Mouse (Mus musculus) CH12.LX (cell line): ENCODE data around the gene Fes. TPM values are rescaled to one million over a fixed set of nuclear protein-coding genes. Genes with fewer than 3 reads are reported as not detected.

Source experiments
- DNase-seq: peaks from one replicate; pipeline ENCODE4 v3.0.0-alpha.2; 2013; ENCODE audit errors: extremely low read depth
- H3K27ac ChIP-seq: 2 replicates; pipeline ENCODE4 v1.5.1; 2012; ENCODE audit warnings: low read depth, mild to moderate bottlenecking, control low read depth, moderate library complexity; ENCODE audit not compliant: insufficient read depth
- H3K27me3 ChIP-seq: replicated peaks from 2 replicates; pipeline ENCODE3; 2012; ENCODE audit warnings: inconsistent platforms
- H3K36me3 ChIP-seq, 2 experiments: replicated peaks in 1 of 2; 2 replicates each; pipeline versions ENCODE3 to v1.6.1; 2012; ENCODE audit warnings: inconsistent platforms in 1 of 2, low read length in 1 of 2, mild to moderate bottlenecking in 1 of 2, mixed read lengths in 1 of 2, moderate library complexity in 1 of 2; ENCODE audit not compliant: control insufficient read depth in 1 of 2, insufficient read depth in 1 of 2
- H3K4me1 ChIP-seq, 2 experiments: 2 replicates each; pipeline ENCODE4 v1.6.1; 2012; ENCODE audit warnings: inconsistent platforms in 1 of 2, moderate library complexity in 1 of 2; ENCODE audit not compliant: insufficient read depth in 2 of 2, control insufficient read depth in 1 of 2
- H3K4me2 ChIP-seq: 2 replicates; pipeline ENCODE4 v1.6.1; 2012; ENCODE audit warnings: low read depth, mild to moderate bottlenecking, control low read depth; ENCODE audit not compliant: poor library complexity, insufficient read depth, severe bottlenecking
- H3K4me3 ChIP-seq, 3 experiments: fragments of 150-350 bp in 1 of 3; sonication (generic) in 1 of 3; replicated peaks in 1 of 3; 2 replicates each; pipeline versions ENCODE3 to v1.5.1; 2011 to 2012; ENCODE audit warnings: low read depth in 2 of 3, low read length in 2 of 3, mild to moderate bottlenecking in 2 of 3, moderate library complexity in 2 of 3, control low read depth in 1 of 3, improper control_type of control experiment in 1 of 3, inconsistent platforms in 1 of 3, mixed read lengths in 1 of 3; ENCODE audit not compliant: poor library complexity in 1 of 3
- H3K79me2 ChIP-seq: replicated peaks from 2 replicates; pipeline ENCODE4 v1.6.1; 2012; ENCODE audit warnings: mild to moderate bottlenecking, moderate library complexity; ENCODE audit not compliant: control insufficient read depth, poor library complexity, insufficient read depth, severe bottlenecking; ENCODE audit errors: extremely low read depth
- H3K9ac ChIP-seq: 2 replicates; pipeline ENCODE4 v1.6.1; 2012; ENCODE audit warnings: low read depth, mild to moderate bottlenecking, control low read depth, moderate library complexity; ENCODE audit not compliant: insufficient read depth
- H3K9me3 ChIP-seq: replicated peaks from 2 replicates; pipeline ENCODE3; 2012; ENCODE audit warnings: low read length, inconsistent platforms, mixed read lengths
- BHLHE40 ChIP-seq: IDR thresholded peaks from 2 replicates; pipeline ENCODE4 v1.6.1; 2011; ENCODE audit warnings: mild to moderate bottlenecking, low read depth, low read length, improper control_type of control experiment
- CHD1 ChIP-seq: IDR thresholded peaks from 2 replicates; pipeline ENCODE4 v1.6.1; 2012; ENCODE audit warnings: low read depth, low read length, improper control_type of control experiment, inconsistent platforms
- CTCF ChIP-seq, 2 experiments: IDR thresholded peaks in 1 of 2; conservative IDR thresholded peaks in 1 of 2; 2 replicates each; pipeline ENCODE4 v1.5.1; 2011 to 2012; ENCODE audit warnings: low read depth in 2 of 2, low read length in 2 of 2, improper control_type of control experiment in 1 of 2, inconsistent platforms in 1 of 2, mild to moderate bottlenecking in 1 of 2, moderate library complexity in 1 of 2
- E2F4 ChIP-seq: IDR thresholded peaks from 2 replicates; pipeline ENCODE4 v1.6.1; 2011; ENCODE audit warnings: low read depth, low read length, improper control_type of control experiment; ENCODE audit not compliant: insufficient replicate concordance
- ELF1 ChIP-seq: IDR thresholded peaks from 2 replicates; pipeline ENCODE4 v1.6.1; 2014; ENCODE audit warnings: low read depth, mild to moderate bottlenecking, inconsistent platforms, low read length, improper control_type of control experiment
- EP300 ChIP-seq: IDR thresholded peaks from 2 replicates; pipeline ENCODE4 v1.6.1; 2011; ENCODE audit warnings: low read length, improper control_type of control experiment
- ETS1 ChIP-seq: conservative IDR thresholded peaks from 2 replicates; pipeline ENCODE4 v1.6.1; 2012; ENCODE audit warnings: low read depth, mild to moderate bottlenecking, inconsistent platforms, low read length, improper control_type of control experiment, moderate library complexity
- GABPA ChIP-seq: IDR thresholded peaks from 2 replicates; pipeline ENCODE4 v1.6.1; 2012; ENCODE audit warnings: low read depth, low read length, improper control_type of control experiment, inconsistent platforms; ENCODE audit not compliant: insufficient replicate concordance
- IRF4 ChIP-seq: IDR thresholded peaks from 2 replicates; pipeline ENCODE4 v1.6.1; 2014; ENCODE audit warnings: low read depth, mild to moderate bottlenecking, inconsistent platforms, low read length, improper control_type of control experiment
- JUN ChIP-seq: IDR thresholded peaks from 2 replicates; pipeline ENCODE4 v1.6.1; 2011; ENCODE audit warnings: low read depth, mild to moderate bottlenecking, low read length, improper control_type of control experiment, moderate library complexity; ENCODE audit not compliant: insufficient read depth
- JUND ChIP-seq: conservative IDR thresholded peaks from 2 replicates; pipeline ENCODE4 v1.6.1; 2011; ENCODE audit warnings: low read depth, low read length, improper control_type of control experiment
- KAT2A ChIP-seq: IDR thresholded peaks from 2 replicates; pipeline ENCODE4 v1.6.1; 2012; ENCODE audit warnings: low read length, improper control_type of control experiment, inconsistent platforms; ENCODE audit not compliant: insufficient replicate concordance
- MAFK ChIP-seq: IDR thresholded peaks from 2 replicates; pipeline ENCODE4 v1.6.1; 2011; ENCODE audit warnings: low read length, improper control_type of control experiment; ENCODE audit not compliant: insufficient replicate concordance
- MAX ChIP-seq: IDR thresholded peaks from 2 replicates; pipeline ENCODE4 v1.6.1; 2011; ENCODE audit warnings: low read length, improper control_type of control experiment
- MAZ ChIP-seq: IDR thresholded peaks from 2 replicates; pipeline ENCODE4 v1.6.1; 2012; ENCODE audit warnings: low read depth, mild to moderate bottlenecking, inconsistent platforms, low read length, improper control_type of control experiment, moderate library complexity
- MEF2A ChIP-seq: IDR thresholded peaks from 2 replicates; pipeline ENCODE4 v1.6.1; 2014; ENCODE audit warnings: low read depth, mild to moderate bottlenecking, inconsistent platforms, low read length, improper control_type of control experiment, borderline replicate concordance
- MXI1 ChIP-seq: IDR thresholded peaks from 2 replicates; pipeline ENCODE4 v1.6.1; 2011; ENCODE audit warnings: mild to moderate bottlenecking, low read depth, low read length, improper control_type of control experiment
- MYC ChIP-seq: IDR thresholded peaks from 2 replicates; pipeline ENCODE4 v1.6.1; 2011; ENCODE audit warnings: low read depth, mild to moderate bottlenecking, improper control_type of control experiment, low read length
- PAX5 ChIP-seq: IDR thresholded peaks from 2 replicates; pipeline ENCODE4 v1.6.1; 2012; ENCODE audit warnings: low read length, inconsistent platforms, mixed read lengths
- POLR2A ChIP-seq: IDR thresholded peaks from 2 replicates; pipeline ENCODE4 v1.6.1; 2011; ENCODE audit warnings: low read depth, mild to moderate bottlenecking, improper control_type of control experiment, low read length
- POLR2AphosphoS2 ChIP-seq: IDR thresholded peaks from 2 replicates; pipeline ENCODE4 v1.6.1; 2011; ENCODE audit warnings: low read depth, low read length, improper control_type of control experiment
- RAD21 ChIP-seq: IDR thresholded peaks from 2 replicates; pipeline ENCODE4 v1.6.1; 2011; ENCODE audit warnings: low read depth, mild to moderate bottlenecking, low read length, improper control_type of control experiment, moderate library complexity
- SIN3A ChIP-seq: IDR thresholded peaks from 2 replicates; pipeline ENCODE4 v1.6.1; 2012; ENCODE audit warnings: low read length, improper control_type of control experiment, inconsistent platforms
- TBP ChIP-seq: conservative IDR thresholded peaks from 2 replicates; pipeline ENCODE4 v1.6.1; 2011; ENCODE audit warnings: low read depth, low read length, improper control_type of control experiment
- TCF12 ChIP-seq: IDR thresholded peaks from 2 replicates; pipeline ENCODE4 v1.6.1; 2014; ENCODE audit warnings: low read depth, mild to moderate bottlenecking, inconsistent platforms, low read length, improper control_type of control experiment
- UBTF ChIP-seq: IDR thresholded peaks from 2 replicates; pipeline ENCODE4 v1.6.1; 2012; ENCODE audit warnings: low read depth, mild to moderate bottlenecking, inconsistent platforms, low read length, improper control_type of control experiment, moderate library complexity
- USF1 ChIP-seq: IDR thresholded peaks from 2 replicates; pipeline ENCODE4 v1.6.1; 2014; ENCODE audit warnings: low read depth, mild to moderate bottlenecking, inconsistent platforms, low read length, improper control_type of control experiment
- USF2 ChIP-seq: conservative IDR thresholded peaks from 2 replicates; pipeline ENCODE4 v1.6.1; 2011; ENCODE audit warnings: low read depth, low read length, improper control_type of control experiment
- ZMIZ1 ChIP-seq: IDR thresholded peaks from 2 replicates; pipeline ENCODE4 v1.6.1; 2012; ENCODE audit warnings: low read depth, mild to moderate bottlenecking, inconsistent platforms, low read length, improper control_type of control experiment
- ZNF384 ChIP-seq: IDR thresholded peaks from 2 replicates; pipeline ENCODE4 v1.6.1; 2012; ENCODE audit warnings: low read depth, low read length, improper control_type of control experiment, inconsistent platforms
- dilution Hi-C: fragments of 300-500 bp; cut with MboI; formaldehyde crosslinking; loops from 2 replicates; pipeline ENCODE4 v1.14.3; 2020; ENCODE audit warnings: low sequenced_read_pairs; ENCODE audit not compliant: extremely low pct_unique_long_range_greater_than_20kb, extremely low pct_ligation_motif_present
- in situ Hi-C: fragments of 300-500 bp; cut with MboI; formaldehyde crosslinking; loops from 3 replicates; pipeline ENCODE4 v1.14.3; 2019; ENCODE audit warnings: low sequenced_read_pairs, low pct_ligation_motif_present, low pct_unique_long_range_greater_than_20kb, mixed read lengths
- polyA plus RNA-seq: library from polyadenylated mRNA; unstranded; fragments of >175 nt; gene quantifications from 2 replicates; pipeline ENCODE4 v1.2.1, GENCODE M21; 2012; ENCODE audit warnings: low read depth; ENCODE audit not compliant: insufficient read length
- total RNA-seq, 2 experiments: library from RNA; depleted of rRNA; stranded (reverse); fragments of 300-350 nt in 1 of 2; fragments of >200 nt in 1 of 2; gene quantifications; 2 replicates each; pipeline ENCODE4 v1.2.3; 2012 to 2014

Fes gene
- total and polyA plus RNA-seq, 3 experiments = 4.3 to 11.7 (median 9.8) TPM

DNA sequence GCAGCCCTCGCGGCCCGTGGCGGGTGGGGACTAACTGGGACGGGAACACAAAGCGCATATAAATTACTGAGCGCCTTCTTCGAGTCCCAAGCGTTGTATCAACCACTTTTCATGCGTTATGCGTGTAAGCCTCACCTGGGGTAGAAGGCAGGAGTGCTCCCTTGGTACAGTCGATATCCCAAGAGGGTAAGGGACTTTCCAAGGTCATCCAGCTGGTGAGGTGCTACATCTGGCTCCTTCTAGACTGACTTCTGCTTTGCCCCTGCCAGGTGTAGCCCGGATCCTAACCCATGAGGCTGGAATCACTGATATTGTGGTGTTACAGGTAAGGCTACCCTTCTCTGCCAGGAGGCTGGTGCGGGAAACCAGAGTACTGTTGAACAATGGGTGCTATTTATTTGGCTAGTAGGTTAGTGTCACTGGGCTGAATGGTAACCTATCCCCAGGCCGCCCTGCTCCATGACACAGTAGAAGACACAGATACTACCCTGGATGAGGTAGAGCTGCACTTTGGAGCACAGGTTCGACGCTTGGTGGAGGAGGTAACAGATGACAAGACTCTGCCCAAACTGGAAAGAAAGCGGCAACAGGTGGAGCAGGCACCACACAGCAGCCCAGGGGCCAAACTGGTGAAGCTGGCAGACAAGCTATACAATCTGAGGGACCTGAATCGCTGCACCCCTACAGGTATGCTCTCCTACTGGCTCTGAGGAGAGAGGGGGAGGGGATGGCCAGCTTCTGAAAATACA lies 44.3 kb downstream of the Fes start:
- peak overlapping the region; percentile 41; the same call in 1 of the 2 replicates for H3K4me2 ChIP-seq
- peaks cover 0 to 18% of the 10 kb centered on the region in 2 experiments for H3K36me3 ChIP-seq
- dilution Hi-C loops = no loop called here
- no peak; the same call in 1 of the 2 replicates for TF ChIP-seq ETS1
- TF ChIP-seq MAX = no peak
- 0 out of 2 replicates have a peak, but pooled peaks have one; percentile 45 for TF ChIP-seq SIN3A
- TF ChIP-seq ZMIZ1 = 0 out of 2 replicates have a peak, but pooled peaks have one; percentile 2
- no peak for TF ChIP-seq POLR2AphosphoS2
- TF ChIP-seq MXI1 = peak; percentile 52; the same call in 1 of the 2 replicates
- no peak for TF ChIP-seq CHD1
- no peak for TF ChIP-seq JUN
- no peak for TF ChIP-seq KAT2A
- TF ChIP-seq EP300 = peak; percentile 50
- TF ChIP-seq GABPA = no peak
- peaks cover 15% of the 10 kb centered on the region for H3K27me3 ChIP-seq
- H3K79me2 ChIP-seq = no peaks in the 10 kb centered on the region
- H3K4me1 ChIP-seq = peaks cover 16 to 51% of the 10 kb centered on the region in 2 experiments
- H3K27ac ChIP-seq = peak overlapping the region; percentile 2; the same call in 1 of the 2 replicates
- in situ Hi-C loops = loop anchor here (5.0 kb wide), 1 partner anchor 34 kb away; no protein-coding TSS in a partner anchor
- DNase-seq = peak; percentile 31
- H3K9ac ChIP-seq = peak overlapping the region; percentile 63
- H3K9me3 ChIP-seq = peaks cover 6% of the 10 kb centered on the region
- peak overlapping the region; percentile 55 to 60 (median 55) for H3K4me3 ChIP-seq

DNA sequence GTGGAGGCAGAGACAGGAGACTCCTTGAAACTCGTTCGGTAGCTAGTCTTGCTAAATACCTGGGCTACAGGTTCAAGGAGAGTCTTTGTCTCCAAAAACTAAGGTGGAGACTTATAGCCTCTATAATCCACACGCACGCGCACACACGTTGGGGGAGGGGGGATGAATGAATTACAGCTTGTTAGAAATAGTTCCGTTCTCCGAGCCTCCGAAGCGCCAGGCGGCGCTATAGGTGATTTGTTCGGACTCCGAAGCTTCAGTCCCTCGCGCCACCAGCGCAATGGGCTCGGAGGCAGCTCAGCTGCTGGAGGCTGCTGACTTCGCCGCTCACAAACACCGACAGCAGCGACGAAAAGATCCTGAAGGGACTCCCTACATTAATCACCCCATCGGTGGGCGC lies 44.9 kb downstream of the Fes start, which contains the start of gene Hddc3:
Gene Hddc3, plus strand, starts transcription at position 247 of the 400 bp plus-strand sequence.
- Histone ChIP-seq H3K79me2 (no peaks in the 10 kb centered on the region), H3K9me3 (peaks cover 6% of the 10 kb centered on the region), H3K4me2 (peak within 1 kb of the TSS; percentile 41; the same call in 1 of the 2 replicates), H3K36me3 (peaks cover 0 to 16% of the 10 kb centered on the region in 2 experiments), H3K27me3 (peaks cover 15% of the 10 kb centered on the region), H3K27ac (peak within 1 kb of the TSS; percentile 2; the same call in 1 of the 2 replicates), H3K4me1 (peaks cover 16 to 53% of the 10 kb centered on the region in 2 experiments), H3K4me3 (peak within 1 kb of the TSS; percentile 55 to 60 (median 55)), H3K9ac (peak within 1 kb of the TSS; percentile 63)
- dilution Hi-C loops = no loop called here
- in situ Hi-C loops = loop anchor here (5.0 kb wide), 1 partner anchor 34 kb away; no protein-coding TSS in a partner anchor
- peak; percentile 93 for DNase-seq
- TF ChIP-seq E2F4 (no peak), MXI1 (peak; percentile 74), MAZ (no peak), JUND (no peak), MYC (peak; percentile 83), PAX5 (no peak), POLR2AphosphoS2 (peak; percentile 82; the same call in 1 of the 2 replicates), TCF12 (peak; percentile 88), ZNF384 (no peak), IRF4 (peak; percentile 37; the same call in 1 of the 2 replicates), MAFK (no peak), TBP (peak; percentile 63; the same call in 1 of the 2 replicates), ZMIZ1 (peak; percentile 68; the same call in 1 of the 2 replicates), ELF1 (peak; percentile 76), RAD21 (no peak; the same call in 1 of the 2 replicates), MEF2A (0 out of 2 replicates have a peak, but pooled peaks have one; percentile 18), BHLHE40 (peak; percentile 69), USF1 (no peak), CTCF (conservative IDR thresholded peaks at IDR 0.05 in 1 of 2, IDR thresholded peaks at IDR 0.05 in 1 of 2; ENCODE audit: low read depth in 2 of 2, low read length in 2 of 2) (peak; percentile 66 to 89), POLR2A (peak; percentile 86), USF2 (no peak), UBTF (peak; percentile 52; the same call in 1 of the 2 replicates)
